Comparison of ENCODE assay signal across 8 mouse cellular contexts in the genomic region with DNA sequence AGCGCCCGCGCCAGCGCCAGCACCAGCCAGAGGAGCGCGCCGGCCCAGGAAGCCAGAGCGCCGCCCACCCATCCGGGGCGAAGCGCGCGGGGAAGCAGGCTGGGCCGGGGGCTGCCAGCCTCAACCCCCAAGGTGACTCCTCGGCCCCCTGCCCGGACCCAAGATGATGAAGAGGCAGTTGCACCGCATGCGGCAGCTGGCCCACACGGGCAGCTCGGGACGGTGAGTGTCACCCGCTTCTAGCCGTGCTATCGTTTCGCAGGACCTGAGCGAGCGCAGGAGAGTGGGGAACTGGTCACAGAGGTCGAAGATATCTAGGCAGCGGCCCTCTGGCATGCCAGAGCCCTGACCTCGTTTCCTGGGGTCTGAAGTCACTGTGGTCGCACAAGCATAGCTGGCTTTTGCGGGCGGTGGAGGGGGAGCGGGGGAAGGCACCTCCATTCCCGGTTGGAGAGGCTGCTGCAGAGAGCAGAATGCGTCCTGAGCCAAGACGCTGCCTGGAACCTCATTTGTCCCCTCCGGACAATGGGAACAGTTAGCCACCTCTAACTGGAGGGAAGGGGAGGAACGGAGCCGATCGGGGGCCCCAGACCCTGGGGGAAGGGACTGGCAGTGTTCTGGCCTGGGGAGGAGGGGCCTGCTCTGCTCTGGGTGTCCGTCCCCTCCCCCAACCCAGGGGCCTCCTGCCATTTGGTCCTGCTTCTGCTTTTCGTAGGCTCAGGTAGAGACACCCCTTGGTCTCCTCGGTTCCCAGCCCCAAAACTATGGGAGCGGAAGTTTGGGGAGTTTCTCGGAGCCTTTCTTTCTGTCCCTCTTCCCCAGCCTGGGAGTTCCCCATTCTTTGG. TPM values are rescaled to one million over a fixed set of nuclear protein-coding genes. Genes with fewer than 3 reads are reported as not detected.
A peak's percentile ranks its signal among the peaks of the same experiment; 100 is the strongest.
DNase-seq lines count a peak whose midpoint lies in the region; TF ChIP-seq lines count a peak whose summit lies in the region.

A gene (plus strand): TSS at position 29 of the 845 bp plus-strand sequence.

- TF ChIP-seq CTCF in embryonic fibroblast, embryonic 13.5 days (IDR thresholded peaks at IDR 0.05; ENCODE audit: borderline replicate concordance, insufficient read depth, low read length) = no peak

- intact Hi-C loops in heart, postnatal 10 days (cut with DNase I) = loop anchor here (5.0 kb wide), 1 partner anchor 117 kb away; no protein-coding TSS in a partner anchor

- peak within 1 kb of the TSS; percentile 35 for H3K27ac ChIP-seq in embryonic fibroblast, embryonic 13.5 days (ENCODE audit: insufficient read depth, low read length)

- no peaks in the 10 kb centered on the region for H3K4me1 ChIP-seq in embryonic fibroblast, embryonic 13.5 days (ENCODE audit: control insufficient read depth, insufficient read depth, low read length)

- H3K4me3 ChIP-seq in embryonic fibroblast, embryonic 13.5 days (ENCODE audit: insufficient read depth, low read length) = peak within 1 kb of the TSS; percentile 91

- DNase-seq in CD4-positive, CD25-positive, alpha-beta regulatory T cell, adult 2 months (ENCODE audit: low read depth, low spot score) = peak; percentile 84
- peak; percentile 84 for DNase-seq in ZHBTc4 (ENCODE audit: low read depth, low spot score)
- DNase-seq in heart, postnatal 10 days = peak; percentile 73 to 75
- DNase-seq in large intestine, adult 2 months (ENCODE audit: low read depth, low spot score) = no peak
- DNase-seq in lung, postnatal 14 days = peak; percentile 74
- peak; percentile 74 for DNase-seq in retina, postnatal 1 day
- peak; percentile 51 to 72 for DNase-seq in urinary bladder, postnatal 36 days (ENCODE audit: low spot score in 2 of 2)

- 6% methylated on average over 47 of the region's 47 CpGs for WGBS in large intestine, adult 2 months

- peak; percentile 69 for TF ChIP-seq POLR2A in embryonic fibroblast, embryonic 13.5 days (IDR thresholded peaks at IDR 0.05; ENCODE audit: low read depth, low read length)

RNA-seq across cellular contexts. Expression of the gene that starts here (rescaled TPM):
- 44.1 and 47.8 TPM in 2 replicates for polyA plus RNA-seq in embryonic fibroblast, embryonic 13.5 days (2011; ENCODE audit: insufficient read length, low read depth, missing spikeins)
- total RNA-seq in heart, postnatal 10 days (2021) = 1 to 10 TPM; 6.3 to 8.2 TPM
- polyA plus RNA-seq in large intestine, adult 2 months (2012; rRNA removed) = 24.7 and 35.2 TPM in 2 replicates
